Mouse (Mus musculus) cerebellum, adult 2 months (tissue): ENCODE data around the gene Pdlim1.

Experiments
- CTCF ChIP-seq: fragments of 200-500 bp; IDR thresholded peaks from 2 replicates; pipeline ENCODE4 v1.5.1; 2011; ENCODE audit warnings: low read depth, mild to moderate bottlenecking, control low read depth, low read length, moderate library complexity, borderline replicate concordance; ENCODE audit not compliant: insufficient read depth
- POLR2A ChIP-seq: fragments of 200-500 bp; IDR thresholded peaks from 2 replicates; pipeline ENCODE4 v1.6.1; 2011; ENCODE audit warnings: low read length, control low read depth, borderline replicate concordance; ENCODE audit not compliant: insufficient read depth

- TF ChIP-seq CTCF (no peak), POLR2A (no peak)
Observed at GRCm38 (mm10) chr19:40283415-40283814, 11.8 kb upstream of the Pdlim1 start.
